Mouse (Mus musculus): ENCODE results near the gene Ssx2ip.
A peak's percentile ranks its signal among the peaks of the same experiment; 100 is the strongest.

Ssx2ip gene

DNA sequence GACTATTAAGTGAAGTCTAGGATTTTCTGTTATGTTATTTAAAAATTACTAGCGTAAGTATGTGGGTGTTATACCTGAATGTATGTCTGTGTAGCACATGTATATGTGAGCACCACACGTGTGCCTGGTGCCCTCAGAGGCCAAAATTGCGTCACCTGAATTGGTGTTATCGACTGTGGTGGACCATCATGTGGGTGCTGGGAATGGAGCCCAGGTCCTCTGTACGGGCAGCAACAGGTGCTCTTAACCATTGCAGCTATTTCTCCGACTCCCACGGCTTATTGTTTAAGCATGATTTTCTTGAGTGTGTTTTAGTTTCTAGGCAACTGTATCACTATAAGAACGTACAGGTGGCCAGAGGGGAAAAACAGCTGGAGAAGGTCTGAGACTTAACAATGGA lies 31.7 kb downstream of the Ssx2ip start:
- no peak for DNase-seq (ENCODE audit: low spot score)

DNA sequence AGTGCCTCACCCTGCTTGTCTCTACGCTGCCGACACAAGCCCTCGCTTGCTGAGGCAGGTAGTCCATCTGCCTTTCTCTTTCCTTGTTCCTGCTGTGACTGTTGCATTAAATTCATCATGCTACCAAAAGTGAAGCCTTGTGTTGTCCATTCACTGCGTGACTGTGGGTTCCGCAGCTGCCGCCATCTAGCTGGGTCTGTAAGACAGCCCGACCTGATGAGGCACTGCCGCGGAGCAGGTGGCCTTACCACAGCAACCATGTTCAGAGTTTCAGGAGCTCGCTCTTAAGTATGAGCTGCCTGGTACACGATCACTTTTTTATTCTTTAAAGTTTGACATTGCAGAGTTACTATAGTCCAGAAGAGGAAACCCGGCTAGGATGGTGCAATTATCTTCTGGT lies 35.6 kb downstream of the Ssx2ip start:
- no peak for DNase-seq (ENCODE audit: low spot score)

DNA sequence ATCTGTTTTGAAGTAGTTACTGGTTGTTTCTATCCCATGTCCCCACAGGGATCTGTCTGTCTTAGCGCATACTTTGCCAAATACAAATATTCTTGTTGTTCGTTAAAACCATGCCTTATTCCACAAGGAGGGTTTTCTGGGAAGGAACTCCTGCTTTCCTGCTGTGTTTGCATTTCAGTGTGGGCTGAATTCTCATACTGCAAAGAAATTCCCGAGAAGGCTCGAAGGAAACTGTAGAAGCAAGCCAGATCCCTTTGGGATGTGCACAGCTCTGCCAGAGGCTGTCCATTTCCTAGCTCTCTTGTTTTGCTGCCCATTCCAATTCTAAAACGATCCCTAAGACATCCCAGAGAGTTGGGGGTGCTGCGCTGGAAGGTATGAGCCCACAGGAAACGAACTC lies 36.0 kb downstream of the Ssx2ip start:
- DNase-seq (ENCODE audit: low spot score), result no peak

DNA sequence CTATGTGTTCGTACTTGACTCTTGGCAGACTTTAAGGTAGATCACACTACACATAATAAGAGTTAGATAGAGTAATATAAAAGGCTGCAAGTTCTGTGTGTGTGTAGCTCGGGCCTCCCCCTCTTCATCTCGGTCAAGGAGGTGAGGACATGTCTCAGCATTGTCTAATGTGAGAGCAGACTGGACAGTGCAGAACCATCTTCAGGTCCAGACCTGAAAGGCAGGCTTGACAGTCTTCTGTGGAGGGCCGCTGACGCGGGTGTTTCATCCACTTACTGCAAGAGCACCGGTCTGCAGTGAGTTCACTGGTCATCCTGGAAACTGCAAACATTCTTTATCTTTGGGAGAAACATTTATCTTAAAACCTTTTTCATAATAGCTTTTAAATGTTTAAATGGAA lies 38.0 kb downstream of the Ssx2ip start:
- no peak for DNase-seq (ENCODE audit: low spot score)

DNA sequence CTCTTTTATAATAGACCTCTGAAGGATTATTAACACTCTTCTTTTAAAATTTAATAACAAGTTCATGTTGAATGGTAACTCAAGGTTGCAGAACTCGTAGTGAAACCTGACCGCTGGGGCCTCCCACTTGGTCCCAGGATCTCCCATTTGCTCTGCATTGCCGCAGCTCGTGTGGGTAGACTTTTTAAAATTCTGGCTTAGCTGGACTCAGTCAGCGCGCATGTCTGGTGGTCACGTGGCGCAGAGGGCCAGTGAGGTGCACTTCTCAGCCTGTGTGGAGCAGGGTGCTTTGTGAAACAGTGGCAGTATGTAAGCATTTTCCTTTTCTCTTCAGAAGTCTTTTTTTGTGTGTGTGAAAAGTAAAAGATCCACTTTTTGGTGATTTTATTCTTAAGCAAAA lies 38.5 kb downstream of the Ssx2ip start:
- no peak for DNase-seq (ENCODE audit: low spot score)

DNA sequence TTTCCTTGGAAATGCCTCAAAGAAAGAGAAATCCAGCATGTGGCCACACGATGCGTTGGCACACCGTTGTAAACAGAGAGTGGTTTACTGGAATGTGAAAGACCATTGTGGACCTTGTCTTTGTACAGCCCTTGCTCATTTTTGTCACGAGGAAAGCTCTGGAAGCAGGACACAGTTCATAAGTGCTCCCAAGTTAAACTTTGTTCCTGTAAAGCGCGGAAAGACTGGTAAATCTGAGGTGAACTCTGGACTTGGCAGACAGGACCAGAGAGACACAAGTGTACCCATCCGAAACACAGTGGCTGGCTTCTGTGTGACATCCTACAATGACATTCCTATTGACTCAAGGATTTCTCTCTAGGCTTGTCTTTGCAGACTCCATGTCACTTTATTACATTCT lies 38.9 kb downstream of the Ssx2ip start:
- no peak for DNase-seq (ENCODE audit: low spot score)

DNA sequence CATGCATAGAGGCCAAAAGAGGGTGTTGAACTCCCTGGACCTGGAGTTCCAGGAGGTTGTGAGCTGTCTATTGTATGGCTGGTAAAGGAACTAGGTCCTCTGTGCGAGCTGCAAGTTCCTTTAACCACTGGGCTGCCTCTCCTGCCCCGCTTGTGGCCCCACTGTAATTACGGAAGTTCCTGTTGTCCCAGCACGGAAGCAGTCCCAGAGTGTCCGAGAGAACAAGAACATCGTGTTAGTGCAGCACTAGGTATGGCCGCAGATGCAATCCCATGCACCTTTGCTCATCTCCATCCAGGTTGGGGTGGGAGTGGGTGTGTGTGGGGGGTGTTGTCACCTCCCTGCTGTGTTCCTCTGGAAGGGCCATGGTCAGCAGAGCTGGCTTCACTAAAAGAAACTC lies 40.4 kb downstream of the Ssx2ip start:
- no peak for DNase-seq (ENCODE audit: low spot score)

DNA sequence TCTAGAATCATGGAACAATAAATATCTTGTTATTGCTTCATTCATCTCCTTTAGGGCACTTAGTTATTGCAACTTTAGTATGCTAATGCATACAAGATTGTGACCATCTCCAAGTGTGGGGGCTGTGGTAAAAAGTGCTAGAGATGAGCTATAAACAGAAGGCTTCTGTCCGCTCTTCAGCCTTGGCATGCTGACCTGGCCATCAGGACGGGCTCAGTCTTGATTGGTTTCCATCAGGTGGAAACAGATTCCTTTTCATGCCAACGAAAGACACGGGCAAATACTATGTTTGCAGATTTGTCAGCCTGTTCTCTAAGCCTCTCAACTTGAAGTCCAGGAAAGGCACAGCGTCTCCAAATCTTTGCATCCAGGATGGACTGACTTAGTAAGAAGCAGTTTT lies 42.7 kb downstream of the Ssx2ip start:
- no peak for DNase-seq (ENCODE audit: low spot score)

DNA sequence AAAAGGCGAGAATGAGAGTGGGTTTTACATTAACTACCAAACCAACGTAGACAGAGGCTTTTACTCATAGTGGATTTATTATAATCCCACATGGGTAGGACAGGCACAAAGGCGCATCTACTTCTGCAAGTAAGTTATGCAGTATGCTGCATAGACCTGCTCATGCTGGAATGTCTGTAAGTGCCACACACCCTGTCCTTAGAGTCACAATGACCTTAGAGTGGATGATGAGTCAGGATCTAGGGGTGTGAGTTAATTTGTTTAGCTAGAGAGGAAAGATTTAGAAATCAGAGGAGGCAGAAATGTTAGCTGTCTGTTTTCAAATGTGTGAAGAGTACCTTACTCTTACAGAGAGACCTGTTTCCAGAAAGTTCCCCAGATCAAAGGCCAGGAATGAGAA lies 43.2 kb downstream of the Ssx2ip start:
- no peak for DNase-seq (ENCODE audit: low spot score)

DNA sequence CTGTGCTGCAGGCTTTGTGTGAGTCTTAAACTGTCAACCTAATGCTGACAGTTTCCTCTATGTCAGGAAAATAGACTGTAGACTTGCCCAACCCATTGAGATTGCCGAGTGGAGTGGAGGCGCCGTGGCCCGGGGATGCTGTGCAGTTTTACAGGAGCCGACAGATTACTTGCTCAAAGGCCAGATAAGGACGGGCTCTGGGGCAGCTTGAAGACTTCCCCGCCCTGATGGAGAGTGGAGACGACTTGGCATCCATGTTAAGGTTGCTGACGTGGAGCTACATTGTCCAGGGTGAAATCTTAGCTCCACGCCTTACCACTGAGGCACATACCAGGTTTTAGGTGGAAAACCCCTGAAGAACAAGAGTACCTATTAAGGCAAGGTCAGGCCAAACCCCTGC lies 43.9 kb downstream of the Ssx2ip start:
- DNase-seq (ENCODE audit: low spot score), result no peak

DNA sequence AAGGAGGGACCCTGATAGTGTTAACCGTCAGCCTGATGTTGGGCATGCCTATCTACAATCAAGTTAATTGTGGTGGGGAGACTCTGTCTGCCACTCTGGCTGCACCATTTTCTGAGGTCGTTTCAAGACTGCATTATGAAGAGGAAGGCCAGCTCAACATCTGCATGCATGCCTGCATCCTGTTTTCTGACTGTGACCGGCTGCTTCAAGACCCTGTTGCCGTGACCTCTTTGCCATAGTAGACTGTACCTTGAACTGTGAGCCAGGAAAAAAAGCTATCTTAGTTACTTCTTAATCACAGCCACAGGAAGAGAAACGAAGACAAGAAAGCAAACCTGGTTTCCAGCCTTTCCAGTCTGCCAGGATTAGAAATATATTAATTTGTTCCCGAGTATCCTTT lies 44.5 kb downstream of the Ssx2ip start:
- no peak for DNase-seq (ENCODE audit: low spot score)

DNA sequence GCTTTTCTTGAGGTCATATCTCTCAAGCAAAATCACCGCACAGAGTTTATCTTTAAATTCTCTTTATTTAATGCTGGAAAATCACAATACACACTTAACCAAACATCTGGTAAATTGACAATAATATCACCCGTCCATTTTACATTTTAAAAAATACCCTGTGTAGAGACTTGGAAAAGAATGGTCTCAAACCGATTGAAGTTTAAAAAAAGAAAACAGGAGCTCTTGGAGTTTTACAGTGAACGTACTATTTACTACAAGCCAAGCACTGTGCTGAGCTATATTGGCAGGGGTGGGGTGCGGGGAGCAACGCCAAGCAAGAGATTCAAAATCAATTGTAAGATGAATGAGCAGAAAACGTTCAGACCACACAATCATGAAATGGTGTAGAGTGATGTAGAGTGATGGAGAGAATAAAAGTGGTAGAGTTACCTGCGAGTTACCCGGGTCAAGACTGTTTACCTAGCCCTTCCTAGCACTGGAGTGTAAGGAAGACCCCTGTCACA lies 45.4 kb downstream of the Ssx2ip start, which contains the start of gene Ctbs:
Gene Ctbs (plus strand): TSS at position 51 of the 506 bp plus-strand sequence.
- no peak for DNase-seq (ENCODE audit: low spot score)

DNA sequence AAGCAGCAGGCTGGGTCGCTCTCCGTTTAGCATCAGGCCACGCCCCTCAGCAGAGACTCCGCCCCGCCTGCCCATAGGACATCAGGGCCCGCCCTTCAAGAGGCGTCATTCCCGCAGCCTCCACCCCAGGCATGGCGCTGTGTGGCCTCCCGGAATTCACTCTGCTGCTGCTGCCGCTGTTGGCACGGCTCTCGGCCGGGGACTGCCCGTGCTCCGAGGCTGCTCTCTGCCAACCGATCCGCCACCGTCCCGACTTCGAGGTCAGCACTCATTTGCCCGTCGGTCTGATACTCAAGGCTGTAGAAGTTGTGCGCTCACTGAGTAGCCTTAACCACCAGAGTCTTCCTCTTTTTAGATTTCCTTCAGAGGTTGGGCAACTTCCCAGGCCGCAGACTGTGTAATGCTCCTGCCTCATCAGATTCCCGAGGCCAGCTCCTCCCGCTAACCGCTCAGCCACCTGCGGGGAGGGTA lies 46.0 kb downstream of the Ssx2ip start:
- DNase-seq (ENCODE audit: low spot score), result peak; percentile 88

DNA sequence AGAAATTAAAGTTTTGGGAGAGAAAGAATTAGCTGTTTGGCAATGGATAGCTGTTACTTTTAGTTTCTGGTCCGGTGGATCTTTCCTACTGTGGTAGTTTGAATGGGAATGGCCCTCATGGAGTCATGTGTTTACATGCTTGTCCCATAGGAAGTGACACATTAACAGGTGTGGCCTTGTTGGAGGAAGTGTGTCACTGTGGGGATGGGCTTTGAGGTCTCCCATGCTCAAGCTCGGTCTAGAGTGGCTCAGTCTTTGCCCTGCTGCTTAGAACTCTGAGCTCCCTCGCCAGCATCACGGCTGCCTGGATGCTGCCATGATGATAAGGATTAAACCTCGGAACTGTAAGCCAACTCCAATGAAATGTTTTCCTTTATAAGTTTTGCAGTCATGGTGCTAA lies 46.9 kb downstream of the Ssx2ip start:
- no peak for DNase-seq (ENCODE audit: low spot score)

DNA sequence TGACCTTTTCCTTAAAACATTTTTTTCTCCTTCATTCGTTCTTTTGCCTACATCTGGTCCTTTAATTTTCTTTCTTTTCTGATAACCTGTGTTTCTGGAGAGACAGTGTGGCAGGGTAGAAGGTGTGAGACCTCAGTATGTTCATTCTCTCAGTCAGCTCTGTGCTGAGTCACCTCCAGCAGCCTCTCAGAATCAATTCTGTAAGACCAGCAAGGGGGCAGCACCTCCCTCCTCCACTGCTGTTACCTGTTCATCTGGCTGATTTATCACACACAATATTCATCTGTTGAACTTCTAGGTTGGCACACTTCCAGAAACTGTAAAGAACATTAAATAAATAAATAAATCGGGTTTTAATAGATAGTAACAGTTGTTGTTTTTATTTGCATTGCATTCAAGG lies 58.5 kb downstream of the Ssx2ip start:
- DNase-seq (ENCODE audit: low spot score), result no peak

DNA sequence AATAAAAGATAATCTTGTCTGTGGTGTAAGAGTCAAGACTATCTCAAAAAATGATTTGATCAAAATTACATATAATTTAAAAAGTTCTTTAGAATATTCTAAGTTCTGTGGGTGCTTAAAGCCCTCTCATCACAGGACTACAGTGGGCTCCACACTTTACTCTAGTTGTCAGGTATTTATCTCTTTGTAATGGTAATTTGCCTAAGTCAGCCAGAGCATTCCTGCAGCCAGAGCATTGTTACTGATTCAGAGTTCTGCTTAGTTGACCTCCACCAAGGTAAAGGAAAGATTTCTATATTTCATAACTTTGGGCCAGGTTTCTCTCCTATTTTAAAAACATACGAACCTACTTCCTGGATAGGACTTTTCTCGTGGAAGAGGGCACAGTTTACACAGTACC lies 64.8 kb downstream of the Ssx2ip start:
- no peak for DNase-seq (ENCODE audit: low spot score)

DNA sequence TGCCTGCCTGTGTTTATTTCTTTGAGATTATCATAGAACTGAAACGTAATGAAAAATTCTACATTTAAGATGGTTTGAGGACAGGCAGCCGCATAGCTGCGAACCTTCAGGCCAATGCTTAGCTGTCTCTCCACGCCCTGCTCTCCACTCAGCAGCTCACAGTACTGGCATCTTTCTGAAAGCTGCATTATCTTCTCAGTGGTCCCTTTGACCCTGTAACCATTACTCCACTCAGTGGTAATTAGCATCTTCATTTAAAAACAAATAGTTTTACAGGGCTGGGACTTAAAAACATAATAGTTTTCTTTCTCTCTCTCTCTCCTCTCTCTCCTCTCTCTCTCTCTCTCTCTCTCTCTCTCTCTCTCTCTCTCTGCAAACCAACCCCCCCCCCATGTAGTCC lies 68.2 kb downstream of the Ssx2ip start:
- no peak for DNase-seq (ENCODE audit: low spot score)

DNA sequence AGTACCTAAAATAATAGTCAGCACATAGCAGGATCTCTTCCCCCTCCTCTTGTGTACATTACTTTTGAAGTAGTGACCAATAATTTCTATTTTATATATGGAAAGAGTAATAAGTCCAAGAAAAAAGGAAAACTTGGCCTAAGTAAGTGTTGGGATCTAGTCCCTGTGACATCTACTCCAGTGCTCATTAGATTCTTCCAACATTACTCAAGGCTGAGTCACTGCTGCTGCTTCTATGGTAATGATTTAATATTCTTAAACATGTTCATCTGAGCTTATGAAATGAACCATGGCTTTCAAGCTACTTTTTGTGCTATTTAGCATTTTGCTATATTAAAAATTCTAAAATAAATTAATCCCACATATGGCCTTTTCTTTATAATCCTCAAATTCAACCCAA lies 69.3 kb downstream of the Ssx2ip start:
- no peak for DNase-seq (ENCODE audit: low spot score)

DNA sequence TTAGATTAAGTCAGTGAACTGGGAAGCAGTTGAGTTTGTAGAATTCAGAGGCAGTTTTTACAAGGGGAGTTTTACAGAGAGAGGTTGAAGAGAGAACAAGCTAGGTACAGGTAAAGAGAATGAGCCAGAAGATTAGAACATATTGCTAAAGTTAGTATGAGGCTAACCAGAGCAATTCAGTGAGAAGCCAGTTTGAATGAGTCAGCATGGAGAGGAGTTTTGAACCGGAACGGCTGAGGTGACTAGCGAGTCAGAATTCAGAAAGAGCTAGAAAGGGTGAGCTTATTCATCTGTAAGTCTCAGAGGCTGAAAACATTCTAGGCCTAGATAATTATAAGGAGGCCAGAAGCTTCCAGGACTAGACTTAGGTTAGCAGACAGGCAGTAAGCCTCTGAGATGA lies 70.0 kb downstream of the Ssx2ip start:
- no peak for DNase-seq (ENCODE audit: low spot score)

DNA sequence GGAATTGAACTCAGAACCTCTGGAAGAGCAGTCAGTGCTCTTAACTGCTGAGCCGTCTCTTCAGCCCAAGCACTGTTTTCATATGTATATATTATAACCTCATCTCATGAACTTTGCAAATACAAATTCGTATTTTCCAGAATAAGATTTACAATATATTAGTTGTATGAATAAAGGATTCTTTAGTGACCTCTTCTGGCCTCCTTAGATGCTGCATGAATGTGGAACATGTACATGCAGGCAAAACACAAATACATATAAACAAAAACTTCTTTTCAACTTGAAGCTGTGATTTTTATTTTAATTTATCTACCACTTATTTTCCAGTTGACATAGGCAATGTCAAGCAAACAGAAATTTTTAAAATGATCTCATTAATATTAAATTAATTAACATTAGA lies 77.6 kb downstream of the Ssx2ip start:
- DNase-seq (ENCODE audit: low spot score), result no peak

DNA sequence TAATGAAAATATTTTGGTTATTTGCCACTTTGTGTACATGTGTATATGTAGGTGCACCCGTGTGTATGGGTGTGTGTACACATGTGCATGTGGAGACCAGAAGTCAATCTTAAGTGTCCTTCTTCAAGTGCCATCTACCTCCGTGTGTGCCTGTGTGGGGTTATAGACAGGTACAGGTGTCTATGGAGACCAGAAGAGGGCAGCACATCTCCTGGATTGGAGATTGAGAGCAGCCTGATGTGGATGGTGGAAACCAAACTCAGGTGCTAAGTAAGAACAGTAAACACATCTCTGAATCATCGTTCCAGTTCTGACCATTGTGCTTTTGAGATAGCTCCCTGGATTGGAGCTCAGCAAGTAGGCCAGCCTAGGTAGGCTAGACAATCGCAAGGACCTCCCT lies 82.0 kb downstream of the Ssx2ip start:
- DNase-seq (ENCODE audit: low spot score), result no peak
